In genomic region chr1:36270666-36271065, GRCm38 (mm10) we compare ENCODE assay signal across 7 mouse cellular contexts. TPM values are rescaled to one million over a fixed set of nuclear protein-coding genes. Genes with fewer than 3 reads are reported as not detected.
A peak's percentile ranks its signal among the peaks of the same experiment; 100 is the strongest.
DNase-seq lines count a peak whose midpoint lies in the region; TF ChIP-seq lines count a peak whose summit lies in the region.

No protein-coding gene starts in this region.

- TF ChIP-seq POLR2A in kidney, adult 2 months (IDR thresholded peaks at IDR 0.05; ENCODE audit: low read depth, low read length) = no peak

- no peak for TF ChIP-seq CTCF in kidney, adult 2 months (conservative IDR thresholded peaks at IDR 0.05; ENCODE audit: insufficient read depth, insufficient read length, low read depth, low read length)

- H3K27ac ChIP-seq in kidney, adult 2 months (ENCODE audit: insufficient read depth, low read depth, low read length) = peak overlapping the region; percentile 66

- H3K4me1 ChIP-seq in kidney, adult 2 months (ENCODE audit: control insufficient read depth, insufficient read depth, low read length) = peaks cover 11% of the 10 kb centered on the region

- DNase-seq in brain, adult 2 months (ENCODE audit: low read depth, low spot score) = peak; percentile 34
- DNase-seq in gastrocnemius, postnatal 10 days = peak; percentile 13
- peak; percentile 66 for DNase-seq in kidney, adult 2 months
- peak; percentile 42 for DNase-seq in lung, postnatal 36 days
- no peak for DNase-seq in MN1 (ENCODE audit: low spot score)
- DNase-seq in thymus, postnatal 14 days = no peak
- no peak for DNase-seq in testis, postnatal 14 days (ENCODE audit: low spot score)

- no peaks in the 10 kb centered on the region for H3K36me3 ChIP-seq in kidney, adult 2 months (ENCODE audit: control insufficient read depth, insufficient read depth, low read length)

- no peaks in the 10 kb centered on the region for H3K27me3 ChIP-seq in kidney, adult 2 months (replicated peaks; ENCODE audit: control insufficient read depth, insufficient read depth, low read length)

- H3K4me3 ChIP-seq in kidney, adult 2 months (ENCODE audit: insufficient read depth, low read depth, low read length) = 0 out of 2 replicates have a peak overlapping the region, but pooled peaks have one; percentile 3

- 45% methylated on average over 3 of the region's 3 CpGs for WGBS in kidney, adult 2 months

RNA-seq across cellular contexts. Expression of gene Neurl3, which starts 3.8 kb away (rescaled TPM):
- total RNA-seq in gastrocnemius, postnatal 10 days (2021) = 1 to 10 TPM; 1.9 to 2.5 TPM
- 7.4 and 9.9 TPM in 2 replicates for polyA plus RNA-seq in kidney, adult 2 months (2012; rRNA removed)

RNA-seq across cellular contexts. Expression of gene Uggt1, which starts 26.1 kb away (rescaled TPM):
- total RNA-seq in gastrocnemius, postnatal 10 days (2021) = 10 to 100 TPM; 21.9 to 27.5 TPM
- 12.6 and 15.3 TPM in 2 replicates for polyA plus RNA-seq in kidney, adult 2 months (2012; rRNA removed)

RNA-seq across cellular contexts. Expression of gene Arid5a, which starts 36.9 kb away (rescaled TPM):
- total RNA-seq in gastrocnemius, postnatal 10 days (2021) = 10 to 100 TPM; 15.5 to 16.4 TPM
- 3.3 and 4.5 TPM in 2 replicates for polyA plus RNA-seq in kidney, adult 2 months (2012; rRNA removed)

Comparison
In these comparisons a context has a peak if more than half of its experiments do, and no peak if none do; other contexts are left out.
1. DNase-seq: peak in brain, adult 2 months (single experiment), gastrocnemius, postnatal 10 days (single experiment), kidney, adult 2 months (single experiment) and lung, postnatal 36 days (single experiment); none in MN1 (single experiment), thymus, postnatal 14 days (single experiment) and testis, postnatal 14 days (single experiment).